ENCODE assay signal across 10 mouse cellular contexts in genomic region chr12:86110637-86111036, GRCm38 (mm10). TPM values are rescaled to one million over a fixed set of nuclear protein-coding genes. Genes with fewer than 3 reads are reported as not detected.
DNase-seq lines count a peak whose midpoint lies in the region; ATAC-seq and TF ChIP-seq lines count a peak whose summit lies in the region.
"Had no signal": no experiment of that assay in that cellular context is flagged by ENCODE, and none has a peak within 500 bp of the region (broad histone marks: within the 10 kb centered on the region; RNA-seq: fewer than 3 reads in every experiment).

No protein-coding gene starts in this region.

- H3K9me3 ChIP-seq in kidney, embryonic 15.5 days (replicated peaks): no peaks in the 10 kb centered on the region
- H3K9me3 ChIP-seq in G1E (replicated peaks): no peaks in the 10 kb centered on the region

- H3K4me3 ChIP-seq in kidney, adult 2 months (ENCODE audit: insufficient read depth, low read depth, low read length): no peak overlapping the region
- no peak overlapping the region for H3K4me3 ChIP-seq in kidney, embryonic 15.5 days (replicated peaks)
- H3K4me3 ChIP-seq in G1E (ENCODE audit: low read depth, low read length): no peak overlapping the region

- TF ChIP-seq POLR2A in kidney, adult 2 months (IDR thresholded peaks at IDR 0.05; ENCODE audit: low read depth, low read length): no peak

- H3K27me3 ChIP-seq in kidney, adult 2 months (replicated peaks; ENCODE audit: control insufficient read depth, insufficient read depth, low read length): no peaks in the 10 kb centered on the region
- H3K27me3 ChIP-seq in kidney, embryonic 15.5 days: no peaks in the 10 kb centered on the region
- H3K27me3 ChIP-seq in G1E (ENCODE audit: insufficient read depth, low read length): peaks cover 44% of the 10 kb centered on the region

- TF ChIP-seq CTCF in kidney, adult 2 months (conservative IDR thresholded peaks at IDR 0.05; ENCODE audit: insufficient read depth, insufficient read length, low read depth, low read length): no peak
- peak; percentile 58; the same call in 1 of the 2 replicates for TF ChIP-seq CTCF in G1E (IDR thresholded peaks at IDR 0.05; ENCODE audit: low read depth, low read length)

- H3K27ac ChIP-seq in kidney, adult 2 months (ENCODE audit: insufficient read depth, low read depth, low read length): no peak overlapping the region
- no peak overlapping the region for H3K27ac ChIP-seq in kidney, embryonic 15.5 days
- H3K27ac ChIP-seq: macrophage had no signal

- H3K4me2 ChIP-seq in kidney, embryonic 15.5 days: no peak overlapping the region

- H3K9ac ChIP-seq in kidney, embryonic 15.5 days: no peak overlapping the region

- no peaks in the 10 kb centered on the region for H3K36me3 ChIP-seq in kidney, adult 2 months (ENCODE audit: control insufficient read depth, insufficient read depth, low read length)
- peaks cover 6% of the 10 kb centered on the region; the same call in 1 of the 2 replicates for H3K36me3 ChIP-seq in kidney, embryonic 15.5 days
- no peaks in the 10 kb centered on the region for H3K36me3 ChIP-seq in G1E (replicated peaks)

- no peak for ATAC-seq in kidney, embryonic 15.5 days (replicated peaks; ENCODE audit: low FRiP score)
- no peak for ATAC-seq in G1E (ENCODE audit: extremely low read depth, insufficient number of reproducible peaks, low FRiP score, poor library complexity, severe bottlenecking)
- no peak for ATAC-seq in inflammation-experienced regulatory T-cells, adult 6 months

- peak; percentile 40 for DNase-seq in adrenal gland, postnatal 10 days
- no peak for DNase-seq in adrenal gland, adult 2 months
- peak; percentile 63 for DNase-seq in kidney, adult 2 months
- DNase-seq in G1E (ENCODE audit: low spot score): no peak
- DNase-seq in large intestine, adult 2 months (ENCODE audit: low read depth, low spot score): peak; percentile 10
- DNase-seq in gastrocnemius, postnatal 36 days: no peak
- DNase-seq: cerebellum, adult 8-10 months had no signal

- intact Hi-C loops in gastrocnemius, postnatal 36 days (cut with DNase I): no loop called here

- H3K4me1 ChIP-seq in kidney, adult 2 months (ENCODE audit: control insufficient read depth, insufficient read depth, low read length): peaks cover 3% of the 10 kb centered on the region; the same call in 1 of the 2 replicates
- 0 out of 2 replicates have a peak, but pooled peaks cover 5% of the 10 kb centered on the region for H3K4me1 ChIP-seq in kidney, embryonic 15.5 days
- no peaks in the 10 kb centered on the region for H3K4me1 ChIP-seq in G1E (ENCODE audit: insufficient read depth, low read depth, low read length)

- WGBS in kidney, adult 2 months: 92% methylated on average over 2 of the region's 2 CpGs
- WGBS in kidney, embryonic 15.5 days: 97% methylated on average over 2 of the region's 2 CpGs
- 95% methylated on average over 2 of the region's 2 CpGs for WGBS in large intestine, adult 2 months

RNA-seq across cellular contexts. Expression of gene Ift43, which starts 28.3 kb away (rescaled TPM):
- 10 to 100 TPM; 25.3 to 25.7 TPM for total RNA-seq in adrenal gland, postnatal 10 days (2021)
- 10 to 100 TPM; 18.3 to 30.3 TPM for total RNA-seq in adrenal gland, adult 2 months (2021)
- polyA plus RNA-seq in adrenal gland, adult 2 months (2012; rRNA removed): 10.6 and 10.9 TPM in 2 replicates
- polyA plus RNA-seq in kidney, adult 2 months (2012; rRNA removed): 21.9 and 27.3 TPM in 2 replicates
- 70.6 and 76.1 TPM in 2 replicates for polyA plus RNA-seq in kidney, embryonic 15.5 days (2015; fragmentation: Nextera tagmentation; extraction: Ambion mirVana)
- total RNA-seq in G1E (2014; fragmentation: Nextera tagmentation) (not detected in 2 replicates), G1E (2017) (0.93 and 0.99 TPM in 2 replicates)
- 0.09 and 0.12 TPM in 2 replicates for polyA plus RNA-seq in G1E (2012)
- polyA plus RNA-seq in large intestine, adult 2 months (2012; rRNA removed): 29.4 and 35.1 TPM in 2 replicates
- polyA plus RNA-seq in inflammation-experienced regulatory T-cells, adult 6 months (2017; shearing (Covaris generic)): 1 to 10 TPM; 5.0 to 7.1 (median 6.8) TPM
- 1 to 10 TPM; 7.8 to 9.0 TPM for total RNA-seq in gastrocnemius, postnatal 36 days (2021)

RNA-seq across cellular contexts. Expression of gene Tgfb3, which starts 31.8 kb away (rescaled TPM):
- total RNA-seq in adrenal gland, postnatal 10 days (2021): 10 to 100 TPM; 15.0 to 16.6 TPM
- total RNA-seq in adrenal gland, adult 2 months (2021): 10 to 100 TPM in 1 of 2 experiments, 1 to 10 TPM in 1; 9.7 to 16.3 TPM
- polyA plus RNA-seq in adrenal gland, adult 2 months (2012; rRNA removed): 8.7 TPM in 2 replicates
- polyA plus RNA-seq in kidney, adult 2 months (2012; rRNA removed): 2.6 and 3.3 TPM in 2 replicates
- polyA plus RNA-seq in kidney, embryonic 15.5 days (2015; fragmentation: Nextera tagmentation; extraction: Ambion mirVana): 27.1 and 31.1 TPM in 2 replicates
- total RNA-seq in G1E (2014; fragmentation: Nextera tagmentation) (0.75 and 0.83 TPM in 2 replicates), G1E (2017) (0.44 and 0.99 TPM in 2 replicates)
- 0.14 and 0.15 TPM in 2 replicates for polyA plus RNA-seq in G1E (2012)
- 5.8 and 7.0 TPM in 2 replicates for polyA plus RNA-seq in large intestine, adult 2 months (2012; rRNA removed)
- 1 to 10 TPM in 1 of 3 experiments, under 1 TPM in 2; 0.38 to 3.5 (median 0.62) TPM for polyA plus RNA-seq in inflammation-experienced regulatory T-cells, adult 6 months (2017; shearing (Covaris generic))
- 10 to 100 TPM; 26.0 to 31.0 TPM for total RNA-seq in gastrocnemius, postnatal 36 days (2021)

Comparison
In these comparisons a context has a peak if more than half of its experiments do, and no peak if none do; other contexts are left out.
1. DNase-seq: peak in adrenal gland, postnatal 10 days (single experiment), kidney, adult 2 months (single experiment) and large intestine, adult 2 months (single experiment); none in adrenal gland, adult 2 months (single experiment), G1E (single experiment) and gastrocnemius, postnatal 36 days (0 of 2).